24 mouse cellular contexts compared by ENCODE assay signal in the genomic region with DNA sequence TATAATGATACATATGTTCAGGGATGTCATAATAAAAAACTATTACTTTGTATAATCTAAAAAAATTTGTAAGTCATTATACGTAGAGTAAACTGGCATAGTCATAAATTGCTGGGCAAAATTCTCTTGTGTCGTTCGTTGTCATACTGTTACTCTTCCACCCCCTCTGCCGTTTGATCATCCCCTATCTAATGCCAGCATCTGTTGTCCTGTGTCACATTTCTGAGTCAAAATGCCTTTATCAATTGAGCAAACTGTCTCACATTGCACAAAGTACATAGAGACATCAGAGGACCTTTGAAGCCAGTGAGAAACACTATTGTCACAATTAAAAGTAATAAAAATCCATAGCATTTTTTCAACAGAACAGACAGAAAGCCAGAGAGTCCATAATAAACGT.
"Had no signal": no experiment of that assay in that cellular context is flagged by ENCODE, and none has a peak within 500 bp of the region (broad histone marks: within the 10 kb centered on the region; RNA-seq: fewer than 3 reads in every experiment).

No protein-coding gene starts in this region.

- ATAC-seq: hindbrain, embryonic 16.5 days; inflammation-experienced regulatory T-cells, adult 6 months; intestine, embryonic 15.5 days; intestine, postnatal 0 days had no signal

- H3K36me3 ChIP-seq: heart, embryonic 10.5 days; heart, embryonic 12.5 days; intestine, embryonic 15.5 days; limb, embryonic 10.5 days; limb, embryonic 12.5 days; liver, embryonic 13.5 days; liver, embryonic 15.5 days had no signal

- H3K9me3 ChIP-seq: heart, embryonic 10.5 days; intestine, embryonic 15.5 days; limb, embryonic 10.5 days; limb, embryonic 12.5 days; liver, embryonic 13.5 days; liver, embryonic 15.5 days had no signal

- H3K27ac ChIP-seq: heart, embryonic 10.5 days; hindbrain, embryonic 14.5 days; intestine, embryonic 15.5 days; layer of hippocampus, adult 2 months; left cerebral cortex, adult 2 months; limb, embryonic 10.5 days; limb, embryonic 12.5 days; liver, embryonic 13.5 days; liver, embryonic 15.5 days had no signal

- H3K4me3 ChIP-seq: heart, embryonic 10.5 days; heart, embryonic 12.5 days; intestine, embryonic 15.5 days; layer of hippocampus, adult 2 months; left cerebral cortex, adult 2 months; limb, embryonic 10.5 days; limb, embryonic 12.5 days; liver, embryonic 13.5 days; liver, embryonic 15.5 days had no signal

- H3K9ac ChIP-seq: heart, embryonic 12.5 days; hindbrain, embryonic 14.5 days; intestine, embryonic 15.5 days; limb, embryonic 12.5 days; liver, embryonic 13.5 days; liver, embryonic 15.5 days had no signal

- H3K4me2 ChIP-seq: heart, embryonic 12.5 days; hindbrain, embryonic 14.5 days; intestine, embryonic 15.5 days; limb, embryonic 12.5 days; liver, embryonic 11.5 days; liver, embryonic 13.5 days; liver, embryonic 15.5 days had no signal

- H3K4me1 ChIP-seq: heart, embryonic 10.5 days; heart, embryonic 12.5 days; intestine, embryonic 15.5 days; limb, embryonic 10.5 days; limb, embryonic 12.5 days; liver, embryonic 13.5 days; liver, embryonic 15.5 days had no signal

- DNase-seq: gastrocnemius, postnatal 14 days; gastrocnemius, postnatal 36 days; heart, adult 18-20 months; heart, postnatal 10 days; kidney, adult 18-20 months; kidney, adult 8-10 months; kidney, postnatal 10 days; kidney, postnatal 25 days; kidney, postnatal 4 days; liver; liver, embryonic 13.5 days had no signal

- H3K27me3 ChIP-seq: heart, embryonic 12.5 days; intestine, embryonic 15.5 days; limb, embryonic 12.5 days; liver, embryonic 13.5 days; liver, embryonic 15.5 days had no signal
